Mouse (Mus musculus): ENCODE results near the gene Bzw1.

DNA sequence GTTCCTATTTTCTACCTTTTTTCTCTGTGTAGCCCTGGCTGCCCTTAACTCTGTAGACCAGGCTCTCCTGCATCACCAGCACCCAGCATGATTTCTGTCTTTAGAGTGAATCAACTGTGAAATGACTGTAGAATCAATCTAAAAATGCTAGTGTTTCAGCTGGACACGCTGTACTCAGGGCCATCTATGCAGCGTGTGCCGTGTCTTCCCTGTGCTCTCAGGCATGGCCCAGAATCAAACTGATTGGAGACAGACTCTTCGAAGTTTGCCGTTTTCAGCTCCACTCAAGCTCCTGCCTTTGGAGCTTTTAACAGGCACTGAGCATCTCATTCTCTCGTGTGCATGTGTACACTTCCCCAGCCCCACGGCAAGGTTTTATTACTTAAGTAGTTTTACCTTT is 18.1 kb downstream of the Bzw1 start:
- TF ChIP-seq EP300 (optimal IDR thresholded peaks at IDR 0.05) (no peak), CTCF (IDR thresholded peaks at IDR 0.05; ENCODE audit: low read depth) (no peak)
